In the genomic region with DNA sequence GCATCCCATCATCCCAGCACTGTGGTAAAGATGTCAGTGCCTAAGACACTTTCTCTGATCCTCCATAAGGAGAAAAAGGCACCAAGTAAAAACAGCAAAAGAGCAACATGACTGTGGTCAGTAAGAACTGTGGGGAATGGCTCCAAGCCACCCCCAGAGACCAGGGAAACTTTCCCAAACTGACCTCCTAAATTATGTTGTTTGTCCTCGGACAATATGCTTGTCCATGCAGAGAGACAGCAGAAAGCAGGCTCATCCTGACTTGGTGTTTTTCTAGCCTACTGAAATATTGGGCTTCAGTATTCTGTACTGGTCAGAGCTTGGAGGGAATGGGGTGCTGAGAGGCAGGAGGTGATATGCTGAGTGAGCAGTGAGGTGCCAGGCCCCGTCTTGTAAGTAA, we compare ENCODE assay signal across 12 mouse cellular contexts.
A peak's percentile ranks its signal among the peaks of the same experiment; 100 is the strongest.
DNase-seq lines count a peak whose midpoint lies in the region; ATAC-seq lines count a peak whose summit lies in the region.
"Had no signal": no experiment of that assay in that cellular context is flagged by ENCODE, and none has a peak within 500 bp of the region (broad histone marks: within the 10 kb centered on the region; RNA-seq: fewer than 3 reads in every experiment).

No protein-coding gene starts in this region.

- no peak for ATAC-seq in megakaryocyte-erythroid progenitor cell, adult 5-6 weeks (replicated peaks; ENCODE audit: low FRiP score, low TSS enrichment, poor library complexity, severe bottlenecking)

- peak; percentile 23 for DNase-seq in kidney, postnatal 14 days
- DNase-seq in kidney, postnatal 25 days, result no peak
- DNase-seq in cerebellum, adult 11-12 months, result peak; percentile 92
- peak; percentile 86 for DNase-seq in cerebellum, adult 8-10 months
- DNase-seq in cerebellum, postnatal 36 days, result peak; percentile 79 to 87
- no peak for DNase-seq in embryo, embryonic 10.5 days (ENCODE audit: low spot score)
- no peak for DNase-seq in layer of hippocampus, adult 9-10 months (ENCODE audit: low spot score)
- DNase-seq: adrenal gland, adult 2 months; retina, postnatal 1 day; right cerebral cortex, postnatal 25 days; thymus, postnatal 14 days had no signal

Comparison
In these comparisons a context has a peak if more than half of its experiments do, and no peak if none do; other contexts are left out.
1. DNase-seq: peak in kidney, postnatal 14 days (single experiment), cerebellum, adult 11-12 months (single experiment), cerebellum, adult 8-10 months (single experiment) and cerebellum, postnatal 36 days (2 of 2); none in kidney, postnatal 25 days (0 of 2), embryo, embryonic 10.5 days (single experiment) and layer of hippocampus, adult 9-10 months (single experiment).